Mouse (Mus musculus) neural tube, embryonic 13.5 days (tissue): Measurements from ENCODE around the gene Dmrt1. TPM values are rescaled to one million over a fixed set of nuclear protein-coding genes. Genes with fewer than 3 reads are reported as not detected.

Experiments
- ATAC-seq: fragments of 200-750 bp; cut with Nextera tagmentation; 2 replicates; pipeline ENCODE4 v1.8.0; 2017; ENCODE audit warnings: low read depth, mild to moderate bottlenecking, moderate TSS enrichment, moderate library complexity
- H3K27ac ChIP-seq: fragments of 300-500 bp; sonication (generic); replicated peaks from 2 replicates; pipeline ENCODE4 v1.5.1; 2015; ENCODE audit warnings: moderate library complexity, mild to moderate bottlenecking, inconsistent platforms
- H3K27me3 ChIP-seq: fragments of 300-500 bp; sonication (generic); 2 replicates; pipeline ENCODE4 v1.6.1; 2015; ENCODE audit warnings: mild to moderate bottlenecking, inconsistent platforms
- H3K36me3 ChIP-seq: fragments of 300-500 bp; sonication (generic); 2 replicates; pipeline ENCODE4 v1.6.1; 2015; ENCODE audit warnings: mild to moderate bottlenecking, inconsistent platforms
- H3K4me1 ChIP-seq: fragments of 300-500 bp; sonication (generic); replicated peaks from 2 replicates; pipeline ENCODE4 v1.6.1; 2015; ENCODE audit warnings: inconsistent platforms
- H3K4me2 ChIP-seq: fragments of 300-500 bp; sonication (generic); 2 replicates; pipeline ENCODE4 v1.6.1; 2015; ENCODE audit warnings: inconsistent platforms, mild to moderate bottlenecking, moderate library complexity
- H3K4me3 ChIP-seq: fragments of 300-500 bp; sonication (generic); 2 replicates; pipeline ENCODE4 v1.5.1; 2015; ENCODE audit warnings: mild to moderate bottlenecking, inconsistent platforms
- H3K9ac ChIP-seq: fragments of 300-500 bp; sonication (generic); 2 replicates; pipeline ENCODE4 v1.6.1; 2015; ENCODE audit warnings: moderate library complexity, mild to moderate bottlenecking, inconsistent platforms
- H3K9me3 ChIP-seq: fragments of 300-500 bp; sonication (generic); 2 replicates; pipeline ENCODE4 v1.6.1; 2016; ENCODE audit warnings: inconsistent platforms
- WGBS: fragments of 180-500 bp; shearing (Covaris S2); methylation state at CpG from one replicate; pipeline ENCODE4 v1.1.7; 2015; 5-methylcytosine and 5-hydroxymethylcytosine counted together
- polyA plus RNA-seq: library from polyadenylated mRNA; unstranded; fragments of >200 nt; fragmentation: Nextera tagmentation; extraction: Ambion mirVana; gene quantifications from 2 replicates; pipeline ENCODE4 v1.2.1, GENCODE M21; 2015

The Dmrt1 gene
- polyA plus RNA-seq, 1 experiment from 2014 or later, result 0.32 TPM

DNA sequence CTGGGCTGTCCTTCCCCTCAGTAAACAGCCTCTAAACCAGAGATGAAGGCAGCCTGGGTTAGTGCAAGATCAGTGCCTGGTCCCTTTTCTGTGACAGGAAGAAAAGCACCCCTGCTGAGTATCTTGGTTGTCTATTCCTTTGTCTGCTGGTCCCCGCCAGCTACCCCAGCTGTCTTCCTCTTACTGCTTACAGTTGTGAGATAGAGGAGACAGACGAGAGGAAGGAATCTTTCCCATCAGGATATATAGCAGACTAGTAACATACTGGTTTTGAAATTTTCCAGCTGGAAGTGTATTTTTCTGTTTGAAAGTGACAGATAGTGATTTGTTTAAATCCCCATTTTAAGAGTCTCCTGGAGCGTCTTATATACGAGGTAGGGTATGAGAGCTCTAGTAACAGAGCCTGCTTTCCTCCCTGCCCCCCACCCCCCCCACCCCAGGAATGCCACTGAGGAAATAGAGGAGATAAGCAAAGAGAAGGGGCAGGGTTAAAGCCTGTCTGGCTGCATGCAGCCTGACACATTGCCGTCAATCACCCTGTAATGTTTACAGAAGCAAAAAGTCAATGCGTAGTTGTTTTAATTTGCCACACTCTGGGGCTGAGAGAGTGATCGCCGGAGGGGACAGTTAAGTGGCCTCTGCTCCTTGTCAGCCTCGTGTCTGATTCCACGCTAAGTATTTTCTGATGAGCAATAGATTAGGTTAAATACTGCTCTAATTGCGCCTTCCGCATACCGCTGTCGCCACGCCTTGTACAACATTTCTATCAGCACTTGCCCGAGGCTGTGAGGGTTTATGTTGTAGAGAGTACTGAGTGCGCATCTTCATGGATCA, 69.8 kb downstream of the Dmrt1 start:
- Histone ChIP-seq H3K4me1 (peaks cover 15% of the 10 kb centered on the region; the same call in 1 of the 2 replicates), H3K4me2 (peak overlapping the region; percentile 15), H3K27ac (no peak overlapping the region), H3K4me3 (no peak overlapping the region), H3K9ac (0 out of 2 replicates have a peak overlapping the region, but pooled peaks have one; percentile 9), H3K9me3 (no peaks in the 10 kb centered on the region), H3K27me3 (peaks cover 68% of the 10 kb centered on the region), H3K36me3 (no peaks in the 10 kb centered on the region)
- 8% methylated on average over 17 of the region's 17 CpGs for WGBS
- peak; percentile 47; the same call in 1 of the 2 replicates for ATAC-seq

DNA sequence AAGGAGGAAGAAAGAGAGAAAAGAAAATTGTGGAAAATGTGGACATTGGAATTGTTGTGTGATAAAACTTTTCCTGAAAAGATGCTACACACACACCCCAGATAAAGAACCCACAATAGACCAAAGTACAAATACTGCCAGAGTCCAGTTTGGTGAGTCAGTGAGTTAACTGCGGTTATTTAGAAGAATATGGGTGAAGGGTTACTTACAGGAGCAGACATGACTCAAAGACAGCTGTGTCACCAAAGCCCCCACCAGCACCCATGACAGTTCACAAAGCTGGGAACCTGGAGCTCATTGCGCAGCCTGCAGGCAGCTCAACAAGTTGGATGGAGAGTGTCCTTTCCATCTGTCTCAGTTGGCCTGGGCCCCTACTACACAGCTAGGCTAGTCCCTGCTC, 72.9 kb downstream of the Dmrt1 start:
- Histone ChIP-seq H3K27ac (no peak overlapping the region), H3K36me3 (no peaks in the 10 kb centered on the region), H3K4me1 (peaks cover 15% of the 10 kb centered on the region; the same call in 1 of the 2 replicates), H3K9me3 (no peaks in the 10 kb centered on the region), H3K4me2 (no peak overlapping the region), H3K27me3 (peaks cover 50% of the 10 kb centered on the region), H3K4me3 (no peak overlapping the region), H3K9ac (no peak overlapping the region)
- ATAC-seq, result no peak
- 96% methylated on average over 2 of the region's 2 CpGs for WGBS

DNA sequence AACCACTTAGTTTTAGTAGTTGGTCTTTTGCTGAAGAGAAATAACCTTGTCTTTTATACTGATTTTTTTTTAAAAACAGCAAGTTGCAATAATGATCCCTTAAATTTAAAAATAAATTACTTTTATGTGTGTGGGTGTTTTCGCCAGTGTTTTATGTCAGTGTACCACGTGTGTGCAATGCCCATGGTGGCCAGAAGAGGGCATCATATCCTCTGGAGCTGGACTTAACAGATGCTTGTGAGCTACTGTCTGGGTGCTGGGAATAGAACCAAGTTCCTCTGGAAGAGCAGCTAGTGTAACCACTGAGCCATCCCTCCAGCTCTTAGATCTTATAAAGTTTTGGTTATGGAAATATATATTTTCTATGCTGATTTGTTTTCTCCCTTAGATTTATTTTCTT, 74.0 kb downstream of the Dmrt1 start:
- Histone ChIP-seq H3K9ac (no peak overlapping the region), H3K9me3 (no peaks in the 10 kb centered on the region), H3K27me3 (peaks cover 46% of the 10 kb centered on the region), H3K36me3 (no peaks in the 10 kb centered on the region), H3K27ac (no peak overlapping the region), H3K4me1 (peaks cover 13% of the 10 kb centered on the region; the same call in 1 of the 2 replicates), H3K4me3 (no peak overlapping the region), H3K4me2 (no peak overlapping the region)
- ATAC-seq, result no peak
- 92% methylated on average over 2 of the region's 2 CpGs for WGBS

DNA sequence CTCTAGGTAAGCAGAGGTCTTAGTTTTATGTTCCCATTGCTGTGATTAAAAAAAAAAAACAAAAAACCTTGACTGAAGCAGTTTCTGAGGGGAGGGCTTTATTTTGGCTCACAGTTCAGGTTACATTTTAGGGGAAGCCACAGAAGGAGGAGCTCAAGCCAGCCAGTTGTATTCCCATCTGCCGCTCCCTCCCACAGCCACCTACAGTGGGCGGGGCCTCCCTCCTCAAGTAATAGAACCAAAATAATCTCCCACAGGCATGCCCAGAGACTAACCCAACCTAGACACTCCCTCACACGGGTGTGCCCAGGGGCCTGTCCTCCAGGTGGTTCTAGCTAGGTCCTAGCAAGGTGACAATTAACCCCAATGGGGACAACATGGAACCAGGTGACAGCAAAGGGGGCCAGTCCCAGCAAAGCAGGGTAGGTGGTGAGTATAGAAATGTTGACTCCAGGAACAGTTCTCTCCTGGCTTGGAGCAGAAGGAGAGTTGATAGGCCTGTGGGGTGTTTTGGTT, 92.4 kb downstream of the Dmrt1 start:
- no peak overlapping the region for H3K4me2 ChIP-seq
- no peak overlapping the region for H3K4me3 ChIP-seq
- peaks cover 91% of the 10 kb centered on the region for H3K27me3 ChIP-seq
- no peaks in the 10 kb centered on the region for H3K4me1 ChIP-seq
- ATAC-seq, result no peak
- H3K9me3 ChIP-seq, result no peaks in the 10 kb centered on the region
- 67% methylated on average over 3 of the region's 3 CpGs for WGBS
- no peak overlapping the region for H3K9ac ChIP-seq
- H3K36me3 ChIP-seq, result no peaks in the 10 kb centered on the region
- H3K27ac ChIP-seq, result no peak overlapping the region

DNA sequence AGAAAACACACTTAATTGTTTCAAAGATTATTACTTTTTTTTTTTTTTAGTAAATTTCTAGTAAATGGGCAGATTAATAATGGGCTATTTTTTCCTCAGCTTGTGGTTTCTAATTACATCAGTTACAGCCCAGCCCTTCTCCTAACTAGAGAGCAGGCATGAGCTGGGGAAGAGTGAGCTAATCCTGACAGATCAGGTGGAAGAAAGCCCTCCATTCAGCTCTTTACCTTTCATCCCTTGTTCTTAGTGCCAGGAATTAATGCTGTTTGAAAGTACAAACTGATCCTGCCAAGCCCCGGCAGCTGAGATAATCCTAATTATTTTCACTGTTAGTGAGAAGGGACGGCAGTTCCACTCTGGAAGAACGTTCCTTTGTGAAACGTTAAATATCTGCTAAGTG, 93.2 kb downstream of the Dmrt1 start:
- Histone ChIP-seq H3K4me1 (no peaks in the 10 kb centered on the region), H3K27ac (no peak overlapping the region), H3K27me3 (peaks cover 90% of the 10 kb centered on the region), H3K4me3 (no peak overlapping the region), H3K36me3 (no peaks in the 10 kb centered on the region), H3K9ac (no peak overlapping the region), H3K9me3 (no peaks in the 10 kb centered on the region), H3K4me2 (no peak overlapping the region)
- no peak for ATAC-seq
- WGBS, result 30% methylated on average over 4 of the region's 4 CpGs

DNA sequence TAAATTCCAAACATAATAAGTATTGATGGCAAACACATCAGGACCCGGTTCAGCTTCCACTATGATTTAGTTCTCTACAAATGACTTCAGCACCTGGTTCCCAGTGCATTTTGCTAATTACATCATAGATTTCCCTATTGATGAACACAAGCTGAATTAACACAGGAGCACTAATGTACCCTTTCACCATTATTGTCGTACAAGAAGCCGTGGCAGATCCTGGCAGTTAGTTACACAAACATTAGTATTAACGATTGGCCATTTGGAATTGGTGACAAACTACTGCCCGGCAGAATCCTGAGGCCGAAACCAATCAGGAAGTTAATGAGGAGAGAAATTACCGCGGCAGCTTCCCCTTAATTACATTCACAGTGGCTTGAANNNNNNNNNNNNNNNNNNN, 96.5 kb downstream of the Dmrt1 start:
- WGBS, result 4% methylated on average over 8 of the region's 8 CpGs

DNA sequence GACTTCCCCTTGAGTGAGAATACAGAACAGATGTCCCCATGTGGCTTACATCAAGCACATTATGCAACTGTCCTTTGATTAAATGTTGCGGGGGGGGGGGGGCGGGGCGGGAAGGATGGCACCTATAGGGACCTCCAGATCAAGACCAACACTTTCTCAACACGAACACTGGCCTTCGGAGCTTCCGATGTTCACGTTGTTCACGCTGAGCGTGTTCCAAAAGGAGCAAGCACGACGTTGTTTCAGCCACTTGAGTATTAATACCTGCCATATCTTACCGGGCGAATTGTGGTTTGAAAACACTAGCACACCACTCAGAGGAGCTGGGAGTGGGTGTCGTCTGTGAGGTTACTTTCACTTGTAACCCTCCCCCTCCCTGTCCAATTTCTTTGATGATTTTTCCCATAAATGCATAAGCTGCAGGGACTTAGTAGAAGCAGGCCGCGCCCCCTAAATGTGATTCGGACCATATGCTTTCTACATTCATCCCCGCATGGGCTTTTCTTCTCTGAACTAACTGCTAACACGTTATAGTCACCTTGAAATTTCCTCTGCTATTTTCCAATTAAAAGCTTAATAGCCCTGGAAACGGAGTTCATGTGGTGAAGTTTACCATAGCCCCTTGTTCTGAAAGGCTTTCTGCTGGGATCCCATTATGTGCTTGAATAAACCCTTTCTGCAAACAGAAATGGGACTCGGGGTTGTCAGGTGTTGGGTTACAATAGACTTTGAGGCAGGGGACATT, 102.2 kb downstream of the Dmrt1 start:
- Histone ChIP-seq H3K27ac (no peak overlapping the region), H3K9me3 (no peaks in the 10 kb centered on the region), H3K9ac (no peak overlapping the region), H3K27me3 (peaks cover 99% of the 10 kb centered on the region), H3K36me3 (no peaks in the 10 kb centered on the region), H3K4me2 (no peak overlapping the region), H3K4me1 (peaks cover 28% of the 10 kb centered on the region), H3K4me3 (no peak overlapping the region)
- ATAC-seq, result no peak
- under 1% methylated on average over 21 of the region's 21 CpGs for WGBS

More for the DNA sequence above, 96.5 kb downstream of the Dmrt1 start:
- peaks cover 98% of the 10 kb centered on the region for H3K27me3 ChIP-seq
- no peak overlapping the region for H3K4me2 ChIP-seq
- H3K9ac ChIP-seq, result no peak overlapping the region
- no peak for ATAC-seq
- H3K27ac ChIP-seq, result no peak overlapping the region
- H3K36me3 ChIP-seq, result no peaks in the 10 kb centered on the region
- no peak overlapping the region for H3K4me3 ChIP-seq
- no peaks in the 10 kb centered on the region for H3K9me3 ChIP-seq
- peaks cover 14% of the 10 kb centered on the region for H3K4me1 ChIP-seq

DNA sequence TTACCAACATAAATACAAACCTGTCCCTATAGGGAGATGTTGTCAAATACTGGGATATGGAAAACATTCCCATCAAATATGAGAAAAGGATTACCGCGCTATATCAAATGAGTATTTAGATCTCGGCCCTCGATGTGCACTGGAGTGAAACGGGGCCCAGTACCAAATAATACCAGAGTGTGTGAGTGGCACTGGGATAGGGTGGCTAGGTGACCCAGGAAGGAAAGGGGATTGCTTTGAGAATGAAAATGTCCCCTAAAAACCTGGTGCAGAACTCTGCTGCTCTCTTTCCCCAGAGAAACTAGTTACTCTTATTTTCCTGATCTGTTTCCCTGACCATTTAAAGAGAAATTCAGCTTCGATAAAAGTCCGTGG, 102.8 kb downstream of the Dmrt1 start:
- Histone ChIP-seq H3K9me3 (no peaks in the 10 kb centered on the region), H3K36me3 (no peaks in the 10 kb centered on the region), H3K9ac (no peak overlapping the region), H3K4me1 (peaks cover 28% of the 10 kb centered on the region), H3K4me2 (no peak overlapping the region), H3K4me3 (no peak overlapping the region), H3K27me3 (peaks cover 100% of the 10 kb centered on the region), H3K27ac (no peak overlapping the region)
- under 1% methylated on average over 7 of the region's 7 CpGs for WGBS
- ATAC-seq, result no peak

DNA sequence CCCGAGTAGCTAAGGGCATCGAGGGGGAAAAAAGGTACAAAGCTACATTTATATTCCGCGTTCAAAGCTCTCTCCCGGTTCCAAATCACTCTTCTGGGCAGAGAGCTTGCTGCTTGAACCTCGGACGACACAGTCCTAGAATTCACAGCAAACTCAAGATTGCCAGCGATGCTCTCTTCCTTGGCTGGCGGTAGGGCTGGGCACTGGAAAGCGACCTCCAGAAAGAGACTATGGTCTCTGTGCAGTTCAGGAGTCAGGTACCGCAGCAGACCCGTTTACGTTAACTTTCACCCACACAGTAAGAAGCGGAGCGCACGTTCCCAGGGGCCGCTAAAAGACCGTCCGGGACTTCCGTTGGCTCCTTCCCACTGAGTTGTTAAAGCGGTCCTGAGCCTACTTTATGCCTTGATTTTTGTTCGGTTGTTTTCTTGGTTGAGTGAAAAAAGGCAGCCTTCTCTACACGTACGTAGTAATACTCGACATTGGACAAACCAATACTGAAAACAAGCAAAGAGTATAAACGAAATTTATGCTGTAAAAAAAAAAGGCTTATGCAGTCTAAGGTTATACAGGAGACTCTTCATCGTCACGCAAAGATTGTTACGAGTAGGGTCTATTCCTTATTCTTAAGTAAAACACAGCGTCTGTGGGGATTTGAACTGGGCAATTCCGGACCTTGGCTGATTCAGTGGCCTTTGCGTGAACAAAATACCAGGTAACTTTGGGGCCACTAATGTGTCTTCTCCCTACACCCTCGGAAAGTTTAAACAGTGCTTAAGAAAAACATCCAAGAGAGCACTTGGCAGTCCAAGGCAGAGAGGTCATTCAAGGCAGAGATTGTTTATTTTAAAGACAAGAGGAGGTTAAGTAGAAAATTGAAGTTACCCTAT, 103.8 kb downstream of the Dmrt1 start:
- no peak overlapping the region for H3K4me2 ChIP-seq
- no peak overlapping the region for H3K4me3 ChIP-seq
- H3K36me3 ChIP-seq, result no peaks in the 10 kb centered on the region
- H3K9ac ChIP-seq, result no peak overlapping the region
- ATAC-seq, result no peak
- H3K4me1 ChIP-seq, result peaks cover 28% of the 10 kb centered on the region
- H3K27ac ChIP-seq, result no peak overlapping the region
- under 1% methylated on average over 33 of the region's 33 CpGs for WGBS
- no peaks in the 10 kb centered on the region for H3K9me3 ChIP-seq
- H3K27me3 ChIP-seq, result peaks cover 100% of the 10 kb centered on the region

DNA sequence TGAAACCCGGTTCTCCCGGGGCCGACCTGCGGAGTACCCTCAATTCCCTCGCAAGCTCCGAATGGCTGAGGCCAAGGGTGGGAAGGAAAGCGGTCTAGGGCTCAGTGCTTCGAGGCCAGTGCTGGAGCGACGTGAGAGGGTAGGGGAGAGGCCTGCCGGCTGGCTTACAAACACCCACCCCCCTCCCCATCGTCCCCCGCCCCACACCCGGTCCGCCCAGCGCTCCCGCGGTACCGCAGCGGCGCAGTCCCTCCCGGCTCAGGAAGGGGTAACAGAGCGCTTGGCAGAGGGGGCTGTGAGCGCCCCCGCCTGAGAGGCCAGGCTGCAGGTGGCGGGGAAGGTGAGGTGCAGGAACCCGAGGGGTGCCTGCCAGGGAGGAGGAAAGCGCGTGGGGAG, 104.6 kb downstream of the Dmrt1 start, which contains the start of gene Dmrt3:
Dmrt3 (plus strand) TSS at position 287 of the 396 bp plus-strand sequence.
- Histone ChIP-seq H3K9me3 (no peaks in the 10 kb centered on the region), H3K4me2 (peak within 1 kb of the TSS; percentile 41), H3K4me3 (peak within 1 kb of the TSS; percentile 23), H3K9ac (no peak within 1 kb of the TSS), H3K27ac (no peak within 1 kb of the TSS; the same call in 1 of the 2 replicates), H3K36me3 (no peaks in the 10 kb centered on the region), H3K27me3 (peaks cover 100% of the 10 kb centered on the region), H3K4me1 (peaks cover 24% of the 10 kb centered on the region)
- under 1% methylated on average over 26 of the region's 29 CpGs for WGBS
- peak; percentile 45; the same call in 1 of the 2 replicates for ATAC-seq

DNA sequence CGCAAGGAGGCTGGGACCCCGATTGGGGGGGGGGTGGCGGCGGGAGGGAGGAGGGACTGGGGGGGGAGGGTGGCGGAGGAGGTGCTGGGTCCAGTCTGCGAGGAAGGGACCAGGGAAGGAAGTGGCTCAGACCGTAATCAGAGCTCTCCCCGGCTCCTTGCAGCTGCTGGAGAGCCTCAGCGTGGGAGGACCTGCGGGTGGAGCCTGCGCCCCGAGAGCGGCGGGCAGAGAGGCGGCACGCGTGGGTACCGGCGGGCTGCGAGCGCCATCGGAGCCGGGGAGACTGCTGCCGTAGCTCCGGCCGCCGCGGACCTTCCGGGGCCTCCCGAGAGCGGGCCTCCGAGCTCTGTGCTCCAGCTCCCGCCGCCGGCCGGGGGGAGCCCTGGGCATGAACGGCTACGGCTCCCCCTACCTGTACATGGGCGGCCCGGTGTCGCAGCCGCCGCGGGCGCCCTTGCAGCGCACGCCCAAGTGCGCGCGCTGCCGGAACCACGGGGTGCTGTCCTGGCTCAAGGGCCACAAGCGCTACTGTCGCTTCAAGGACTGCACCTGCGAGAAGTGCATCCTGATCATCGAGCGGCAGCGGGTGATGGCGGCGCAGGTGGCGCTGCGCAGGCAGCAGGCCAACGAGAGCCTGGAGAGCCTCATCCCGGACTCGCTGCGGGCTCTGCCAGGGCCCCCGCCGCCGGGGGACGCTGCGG, 105.1 kb downstream of the Dmrt1 start:
- peak overlapping the region; percentile 23 for H3K4me3 ChIP-seq
- ATAC-seq, result peak; percentile 47; the same call in 1 of the 2 replicates
- H3K27ac ChIP-seq, result no peak overlapping the region; the same call in 1 of the 2 replicates
- H3K9ac ChIP-seq, result no peak overlapping the region
- peaks cover 22% of the 10 kb centered on the region for H3K4me1 ChIP-seq
- H3K36me3 ChIP-seq, result no peaks in the 10 kb centered on the region
- WGBS, result under 1% methylated on average over 52 of the region's 71 CpGs
- peaks cover 100% of the 10 kb centered on the region for H3K27me3 ChIP-seq
- H3K9me3 ChIP-seq, result no peaks in the 10 kb centered on the region
- H3K4me2 ChIP-seq, result peak overlapping the region; percentile 41
